Mouse (Mus musculus) hindbrain, embryonic 10.5 days (tissue): ENCODE results near the gene Sult5a1. TPM values are rescaled to one million over a fixed set of nuclear protein-coding genes. Genes with fewer than 3 reads are reported as not detected.
"Not testable (repeated sequence)": the region's sequence is repeated elsewhere in the genome, so short reads cannot be mapped to it uniquely, and the experiment has no call there.

Experiments used
- DNase-seq: peaks from one replicate; pipeline ENCODE4 v3.0.0-alpha.2; 2017; ENCODE audit warnings: low spot score
- H3K27ac ChIP-seq: fragments of 300-500 bp; sonication (generic); 2 replicates; pipeline ENCODE4 v1.5.1; 2016; ENCODE audit warnings: mild to moderate bottlenecking, moderate library complexity
- H3K27me3 ChIP-seq: fragments of 300-500 bp; sonication (generic); 2 replicates; pipeline ENCODE4 v1.6.1; 2016; ENCODE audit warnings: mild to moderate bottlenecking; ENCODE audit not compliant: poor library complexity, insufficient read depth, severe bottlenecking
- H3K36me3 ChIP-seq: fragments of 300-500 bp; sonication (generic); 2 replicates; pipeline ENCODE4 v1.6.1; 2016; ENCODE audit warnings: mild to moderate bottlenecking, moderate library complexity
- H3K4me1 ChIP-seq: fragments of 300-500 bp; sonication (generic); replicated peaks from 2 replicates; pipeline ENCODE4 v1.6.1; 2016; ENCODE audit warnings: mild to moderate bottlenecking
- H3K4me3 ChIP-seq: fragments of 300-500 bp; sonication (generic); 2 replicates; pipeline ENCODE4 v1.5.1; 2016; ENCODE audit warnings: mild to moderate bottlenecking, moderate library complexity
- H3K9me3 ChIP-seq: fragments of 300-500 bp; sonication (generic); 2 replicates; pipeline ENCODE4 v1.6.1; 2016; ENCODE audit warnings: mild to moderate bottlenecking, moderate library complexity
- WGBS: fragments of 180-500 bp; shearing (Covaris S2); methylation state at CpG from one replicate; pipeline ENCODE4 v1.1.7; 2016; 5-methylcytosine and 5-hydroxymethylcytosine counted together
- polyA plus RNA-seq: library from polyadenylated mRNA; unstranded; fragments of >200 nt; fragmentation: Nextera tagmentation; extraction: Ambion mirVana; gene quantifications from 2 replicates; pipeline ENCODE4 v1.2.1, GENCODE M21; 2016

Sult5a1 gene
- 4.3 and 5.8 TPM in 2 replicates for polyA plus RNA-seq

- 32% methylated on average over 13 of the region's 13 CpGs for WGBS
Observed at GRCm38 (mm10) chr8:123157888-123158465, at the start of gene Sult5a1. Sult5a1 (minus strand) TSS chr8:123158315.

GRCm38 (mm10) chr8:123203571-123203970 is 45.5 kb upstream of the Sult5a1 start:
- Histone ChIP-seq H3K4me1 (0 out of 2 replicates have a peak, but pooled peaks cover 4% of the 10 kb centered on the region), H3K9me3 (no peaks in the 10 kb centered on the region), H3K36me3 (peaks cover 46% of the 10 kb centered on the region), H3K4me3 (no peak overlapping the region), H3K27me3 (0 out of 2 replicates have a peak, but pooled peaks cover 8% of the 10 kb centered on the region), H3K27ac (no peak overlapping the region)
- no peak for DNase-seq
- 90% methylated on average over 3 of the region's 3 CpGs for WGBS

More at GRCm38 (mm10) chr8:123157888-123158465, at the start of gene Sult5a1:
- no peaks in the 10 kb centered on the region for H3K9me3 ChIP-seq
- H3K4me3 ChIP-seq: peak within 1 kb of the TSS; percentile 31
- peak; percentile 14 for DNase-seq
- no peaks in the 10 kb centered on the region for H3K27me3 ChIP-seq
- H3K27ac ChIP-seq: peak within 1 kb of the TSS; percentile 50; the same call in 1 of the 2 replicates
- no peaks in the 10 kb centered on the region for H3K36me3 ChIP-seq
- peaks cover 20% of the 10 kb centered on the region for H3K4me1 ChIP-seq

GRCm38 (mm10) chr8:123202288-123202687 is 44.2 kb upstream of the Sult5a1 start:
- Histone ChIP-seq H3K9me3 (no peaks in the 10 kb centered on the region), H3K36me3 (peaks cover 34% of the 10 kb centered on the region), H3K27me3 (0 out of 2 replicates have a peak, but pooled peaks cover 8% of the 10 kb centered on the region), H3K4me1 (0 out of 2 replicates have a peak, but pooled peaks cover 4% of the 10 kb centered on the region), H3K4me3 (no peak overlapping the region), H3K27ac (peak overlapping the region; percentile 59)
- WGBS: 38% methylated on average over 5 of the region's 5 CpGs
- DNase-seq: peak; percentile 83

GRCm38 (mm10) chr8:123199864-123200263 is 41.7 kb upstream of the Sult5a1 start:
- H3K27me3 ChIP-seq: 0 out of 2 replicates have a peak, but pooled peaks cover 8% of the 10 kb centered on the region
- H3K9me3 ChIP-seq: no peaks in the 10 kb centered on the region
- 81% methylated on average over 14 of the region's 14 CpGs for WGBS
- peaks cover 12% of the 10 kb centered on the region for H3K36me3 ChIP-seq
- H3K27ac ChIP-seq: no peak overlapping the region
- H3K4me1 ChIP-seq: 0 out of 2 replicates have a peak, but pooled peaks cover 4% of the 10 kb centered on the region
- H3K4me3 ChIP-seq: no peak overlapping the region
- DNase-seq: no peak

GRCm38 (mm10) chr8:123197016-123197415 is 38.9 kb upstream of the Sult5a1 start:
- 77% methylated on average over 5 of the region's 5 CpGs for WGBS
- not testable (repeated sequence) for DNase-seq, H3K36me3 ChIP-seq, H3K9me3 ChIP-seq, H3K4me1 ChIP-seq, H3K27ac ChIP-seq, H3K4me3 ChIP-seq
- 0 out of 2 replicates have a peak, but pooled peaks cover 11% of the 10 kb centered on the region for H3K27me3 ChIP-seq

- H3K9me3 ChIP-seq: no peaks in the 10 kb centered on the region
- H3K27me3 ChIP-seq: 0 out of 2 replicates have a peak, but pooled peaks cover 3% of the 10 kb centered on the region
- no peak overlapping the region for H3K27ac ChIP-seq
- no peak for DNase-seq
- H3K4me1 ChIP-seq: peaks cover 13% of the 10 kb centered on the region
- WGBS: 89% methylated on average over 9 of the region's 9 CpGs
- H3K4me3 ChIP-seq: no peak overlapping the region
- no peaks in the 10 kb centered on the region for H3K36me3 ChIP-seq
Observed at GRCm38 (mm10) chr8:123193771-123194170, 35.7 kb upstream of the Sult5a1 start.

GRCm38 (mm10) chr8:123191908-123192307 is 33.8 kb upstream of the Sult5a1 start:
- Histone ChIP-seq H3K9me3 (no peaks in the 10 kb centered on the region), H3K27me3 (0 out of 2 replicates have a peak, but pooled peaks cover 7% of the 10 kb centered on the region), H3K4me3 (no peak overlapping the region), H3K4me1 (peaks cover 15% of the 10 kb centered on the region), H3K27ac (no peak overlapping the region), H3K36me3 (no peaks in the 10 kb centered on the region)
- WGBS: 60% methylated on average over 8 of the region's 8 CpGs
- DNase-seq: no peak

- peak; percentile 81 for DNase-seq
- H3K36me3 ChIP-seq: no peaks in the 10 kb centered on the region
- H3K4me1 ChIP-seq: peaks cover 22% of the 10 kb centered on the region
- no peak overlapping the region for H3K27ac ChIP-seq
- H3K9me3 ChIP-seq: no peaks in the 10 kb centered on the region
- peaks cover 7% of the 10 kb centered on the region; the same call in 1 of the 2 replicates for H3K27me3 ChIP-seq
- WGBS: 4% methylated on average over 9 of the region's 9 CpGs
- H3K4me3 ChIP-seq: no peak overlapping the region
Observed at GRCm38 (mm10) chr8:123190678-123191077, 32.6 kb upstream of the Sult5a1 start.

GRCm38 (mm10) chr8:123188841-123189240 is 30.7 kb upstream of the Sult5a1 start:
- 83% methylated on average over 7 of the region's 7 CpGs for WGBS
- no peak overlapping the region for H3K27ac ChIP-seq
- DNase-seq: no peak
- H3K4me3 ChIP-seq: no peak overlapping the region
- peaks cover 30% of the 10 kb centered on the region for H3K4me1 ChIP-seq
- H3K27me3 ChIP-seq: peaks cover 4% of the 10 kb centered on the region; the same call in 1 of the 2 replicates
- no peaks in the 10 kb centered on the region for H3K36me3 ChIP-seq
- no peaks in the 10 kb centered on the region for H3K9me3 ChIP-seq

- Histone ChIP-seq H3K4me3 (no peak overlapping the region), H3K9me3 (no peaks in the 10 kb centered on the region), H3K27me3 (peaks cover 4% of the 10 kb centered on the region; the same call in 1 of the 2 replicates), H3K4me1 (peaks cover 31% of the 10 kb centered on the region), H3K27ac (no peak overlapping the region), H3K36me3 (no peaks in the 10 kb centered on the region)
- WGBS: 88% methylated on average over 2 of the region's 2 CpGs
- no peak for DNase-seq
Observed at GRCm38 (mm10) chr8:123188006-123188405, 29.9 kb upstream of the Sult5a1 start.

GRCm38 (mm10) chr8:123185566-123186409 is 27.7 kb upstream of the Sult5a1 start, which contains the start of gene Dpep1:
Dpep1 (plus strand) TSS chr8:123186242.
- peaks cover 31% of the 10 kb centered on the region for H3K4me1 ChIP-seq

GRCm38 (mm10) chr8:123181391-123181790 is 23.3 kb upstream of the Sult5a1 start:
- H3K4me3 ChIP-seq: no peak overlapping the region
- WGBS: 56% methylated on average over 3 of the region's 3 CpGs
- no peak overlapping the region; the same call in 1 of the 2 replicates for H3K27ac ChIP-seq
- no peaks in the 10 kb centered on the region; the same call in 1 of the 2 replicates for H3K27me3 ChIP-seq
- peak; percentile 59 for DNase-seq
- H3K9me3 ChIP-seq: peaks cover 27% of the 10 kb centered on the region
- peaks cover 24% of the 10 kb centered on the region for H3K4me1 ChIP-seq
- H3K36me3 ChIP-seq: no peaks in the 10 kb centered on the region

More at GRCm38 (mm10) chr8:123185566-123186409, 27.7 kb upstream of the Sult5a1 start, which contains the start of gene Dpep1:
- Histone ChIP-seq H3K27ac (peak within 1 kb of the TSS; percentile 72), H3K36me3 (no peaks in the 10 kb centered on the region), H3K27me3 (peaks cover 4% of the 10 kb centered on the region; the same call in 1 of the 2 replicates), H3K4me3 (no peak within 1 kb of the TSS), H3K9me3 (no peaks in the 10 kb centered on the region)
- 37% methylated on average over 19 of the region's 19 CpGs for WGBS
- peak; percentile 59 for DNase-seq
